Mouse (Mus musculus) myocyte (in vitro differentiated cells): ENCODE data around the gene Cebpb. TPM values are rescaled to one million over a fixed set of nuclear protein-coding genes. Genes with fewer than 3 reads are reported as not detected.

Source experiments
- H3K27me3 ChIP-seq: one replicate; pipeline ENCODE4 v1.6.1; 2011; ENCODE audit not compliant: control insufficient read depth, insufficient read depth, insufficient read length
- H3K36me3 ChIP-seq: one replicate; pipeline ENCODE4 v1.6.1; 2011; ENCODE audit not compliant: control insufficient read depth, insufficient read depth
- H3K4me2 ChIP-seq: one replicate; pipeline ENCODE4 v1.6.1; 2011; ENCODE audit warnings: low read depth, control low read depth
- H3K4me3 ChIP-seq: one replicate; pipeline ENCODE4 v1.5.1; 2011; ENCODE audit warnings: mild to moderate bottlenecking, control low read depth, moderate library complexity
- H3K79me2 ChIP-seq: one replicate; pipeline ENCODE4 v1.6.1; 2011; ENCODE audit not compliant: control insufficient read depth, insufficient read depth
- H3ac ChIP-seq: one replicate; pipeline ENCODE4 v1.6.1; 2011; ENCODE audit not compliant: control insufficient read depth, insufficient read length
- CEBPB ChIP-seq: IDR thresholded peaks from 2 replicates; pipeline ENCODE4 v1.6.1; 2011; ENCODE audit warnings: mild to moderate bottlenecking, moderate library complexity; ENCODE audit not compliant: poor library complexity, insufficient read depth, severe bottlenecking
- E2F4 ChIP-seq: IDR thresholded peaks from one replicate; pipeline ENCODE4 v1.6.1; 2011; ENCODE audit warnings: mild to moderate bottlenecking, control low read depth, moderate library complexity; ENCODE audit not compliant: insufficient read depth
- MAX ChIP-seq: IDR thresholded peaks from one replicate; pipeline ENCODE4 v1.6.1; 2011; ENCODE audit warnings: low read depth, mild to moderate bottlenecking, control low read depth
- MYOD1 ChIP-seq, 3 experiments: IDR thresholded peaks; one replicate each; pipeline ENCODE4 v1.6.1; 2011; ENCODE audit warnings: control low read depth in 2 of 3, low read depth in 2 of 3, mild to moderate bottlenecking in 2 of 3, moderate library complexity in 1 of 3; ENCODE audit not compliant: insufficient read length in 2 of 3, control insufficient read depth in 1 of 3
- MYOG ChIP-seq, 3 experiments: IDR thresholded peaks; one replicate each; pipeline ENCODE4 v1.6.1; 2011; ENCODE audit warnings: control low read depth in 2 of 3, low read depth in 2 of 3, mild to moderate bottlenecking in 2 of 3; ENCODE audit not compliant: insufficient read length in 2 of 3, control insufficient read depth in 1 of 3, insufficient read depth in 1 of 3
- POLR2A ChIP-seq: IDR thresholded peaks from one replicate; pipeline ENCODE4 v1.6.1; 2011; ENCODE audit warnings: low read depth, mild to moderate bottlenecking, control low read depth, moderate library complexity; ENCODE audit not compliant: insufficient read length
- POLR2AphosphoS2 ChIP-seq: IDR thresholded peaks from one replicate; pipeline ENCODE4 v1.6.1; 2011; ENCODE audit warnings: low read depth, control low read depth; ENCODE audit not compliant: insufficient read length
- REST ChIP-seq: IDR thresholded peaks from one replicate; pipeline ENCODE4 v1.6.1; 2011; ENCODE audit warnings: mild to moderate bottlenecking, control low read depth, moderate library complexity; ENCODE audit not compliant: insufficient read depth, insufficient read length
- SRF ChIP-seq: IDR thresholded peaks from one replicate; pipeline ENCODE4 v1.6.1; 2011; ENCODE audit warnings: low read depth; ENCODE audit not compliant: control insufficient read depth, insufficient read length
- TCF12 ChIP-seq: IDR thresholded peaks from one replicate; pipeline ENCODE4 v1.6.1; 2011; ENCODE audit warnings: mild to moderate bottlenecking, control low read depth; ENCODE audit not compliant: poor library complexity, insufficient read depth, severe bottlenecking
- TCF3 ChIP-seq: IDR thresholded peaks from one replicate; pipeline ENCODE4 v1.6.1; 2011; ENCODE audit warnings: low read depth, control low read depth; ENCODE audit not compliant: insufficient read length
- USF1 ChIP-seq: IDR thresholded peaks from one replicate; pipeline ENCODE4 v1.6.1; 2011; ENCODE audit warnings: low read depth, mild to moderate bottlenecking, control low read depth, moderate library complexity
- polyA plus RNA-seq: library from polyadenylated mRNA; unstranded; fragments of >200 nt; fragmentation: generic; extraction: Trizol; gene quantifications from one replicate; pipeline ENCODE4 v1.2.1, GENCODE M21; 2012; ENCODE audit warnings: missing spikeins

Cebpb gene
- polyA plus RNA-seq, 1 experiment, result 74.7 TPM

DNA sequence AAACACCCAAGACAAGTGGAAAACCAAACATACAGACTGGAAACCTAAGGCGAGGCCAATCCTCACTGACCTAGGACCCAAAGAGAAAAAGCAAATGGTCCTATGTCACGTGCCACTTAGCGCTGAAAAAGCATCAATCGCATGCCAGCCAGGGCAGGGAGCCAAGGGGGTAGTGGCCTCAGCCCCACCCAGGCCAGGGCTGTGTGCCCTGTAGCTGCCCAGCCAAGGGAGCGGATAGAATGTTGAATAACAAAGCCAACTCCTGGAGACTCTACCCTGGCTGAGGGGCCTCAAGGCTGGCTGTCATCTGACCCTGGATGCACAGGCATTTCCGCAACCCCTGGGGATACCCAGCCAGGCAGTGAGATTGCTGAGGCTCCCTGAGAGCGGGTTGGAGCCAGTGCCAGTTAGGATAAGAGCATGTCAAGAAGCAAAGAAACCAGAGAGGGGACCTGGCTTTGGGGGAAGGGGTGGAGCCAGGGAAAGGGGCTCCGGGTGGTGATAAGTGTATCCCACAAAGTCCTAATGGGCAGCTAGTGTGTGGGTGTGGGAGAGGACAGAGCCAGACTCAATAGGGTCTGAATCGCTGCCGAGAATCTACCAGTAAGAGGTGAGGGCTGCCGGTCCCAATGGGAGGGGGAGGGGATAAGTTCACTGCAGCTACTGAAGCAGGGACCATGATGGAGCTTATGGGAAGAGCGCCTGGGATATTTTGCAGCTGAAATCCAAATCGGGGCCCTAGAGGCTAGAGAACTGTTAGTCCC is 28.7 kb upstream of the Cebpb start:
- Histone ChIP-seq H3ac (peak overlapping the region; percentile 33), H3K36me3 (no peaks in the 10 kb centered on the region), H3K4me3 (peak overlapping the region; percentile 93), H3K79me2 (peaks cover 46% of the 10 kb centered on the region), H3K27me3 (no peaks in the 10 kb centered on the region), H3K4me2 (peak overlapping the region; percentile 96)
- TF ChIP-seq SRF (no peak), MYOG (IDR thresholded peaks at IDR 0.05; ENCODE audit: control insufficient read depth in 1 of 3, insufficient read depth in 1 of 3, insufficient read length in 2 of 3, low read depth in 2 of 3) (peak in 1 of 3 experiments; percentile 32), USF1 (peak; percentile 59)

DNA sequence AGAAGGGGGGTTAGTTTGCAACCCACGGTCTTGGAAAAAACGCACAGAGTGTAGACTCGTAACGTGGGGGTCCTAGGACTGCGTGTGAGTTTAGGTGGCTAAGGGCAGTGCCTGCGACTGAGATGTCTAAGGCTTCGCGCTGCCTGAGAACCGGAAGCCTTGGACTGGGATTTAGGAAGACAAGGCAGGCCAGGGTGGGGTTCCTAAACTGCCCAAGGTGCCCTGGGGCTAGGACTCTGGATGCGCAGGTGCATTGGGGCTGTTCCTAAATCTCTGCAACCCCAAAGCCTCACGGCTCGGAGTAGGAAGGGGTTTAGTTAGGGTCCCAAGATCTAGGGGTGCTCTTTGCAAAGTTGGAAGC is 28.1 kb upstream of the Cebpb start:
- no peak for TF ChIP-seq USF1
- no peak for TF ChIP-seq REST
- no peak for TF ChIP-seq MYOD1 (IDR thresholded peaks at IDR 0.05; ENCODE audit: control insufficient read depth in 1 of 3, insufficient read length in 2 of 3, low read depth in 2 of 3)
- no peak for TF ChIP-seq POLR2A
- no peak for TF ChIP-seq E2F4
- no peak for TF ChIP-seq CEBPB
- no peak for TF ChIP-seq TCF12
- no peak for TF ChIP-seq MAX
- no peak for TF ChIP-seq MYOG (IDR thresholded peaks at IDR 0.05; ENCODE audit: control insufficient read depth in 1 of 3, insufficient read depth in 1 of 3, insufficient read length in 2 of 3, low read depth in 2 of 3)
- no peak for TF ChIP-seq SRF
- no peak for TF ChIP-seq TCF3
- peak overlapping the region; percentile 96 for H3K4me2 ChIP-seq
- peak overlapping the region; percentile 33 for H3ac ChIP-seq

DNA sequence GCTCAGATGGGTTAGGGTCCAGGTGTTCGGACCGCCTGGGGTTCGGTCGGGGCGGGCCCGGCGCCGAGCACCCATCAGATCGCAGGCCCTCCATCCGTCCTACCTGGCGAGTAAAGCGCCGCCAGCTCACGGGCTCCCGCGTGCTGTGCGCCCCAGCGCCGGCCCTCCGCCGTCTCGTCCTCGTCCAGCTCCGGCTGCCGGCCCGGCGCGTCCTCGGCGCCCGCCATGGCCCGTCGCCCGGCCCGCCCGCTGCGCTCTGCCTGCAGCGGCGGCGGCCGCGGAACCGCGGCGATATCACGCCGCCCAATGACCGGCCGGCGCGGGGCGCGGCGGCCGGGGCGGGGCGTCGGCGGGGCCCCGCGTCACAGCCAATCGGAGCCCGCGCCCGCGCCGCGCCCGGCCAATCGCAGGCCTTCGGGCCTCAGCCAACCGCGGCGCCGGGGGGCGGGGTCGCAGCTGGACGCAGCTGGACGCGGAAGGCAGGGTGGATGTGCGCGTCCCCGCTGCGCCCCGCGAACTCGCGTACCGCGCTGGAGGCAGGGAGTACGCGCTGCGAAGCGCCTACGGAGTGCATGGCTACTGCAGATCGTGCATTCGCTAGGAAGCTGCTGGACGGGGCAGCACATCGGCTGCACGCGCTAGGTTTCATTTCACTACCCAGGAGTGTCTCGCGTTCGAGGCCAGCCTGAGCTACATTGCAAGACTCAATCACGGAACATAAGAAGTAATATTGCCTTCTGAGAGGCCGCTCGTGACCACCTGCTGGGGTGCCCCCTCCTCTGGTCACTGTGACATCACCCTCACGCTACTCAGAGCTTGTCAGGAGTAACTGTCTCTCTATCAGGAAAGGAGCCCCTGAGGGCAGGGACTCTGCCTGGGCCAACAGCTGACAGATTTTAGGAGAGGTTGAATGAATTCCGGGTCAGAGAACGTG is 27.2 kb upstream of the Cebpb start, which contains the start of gene Gm20431:
Gene Gm20431 (minus strand): TSS at position 227 of the 934 bp plus-strand sequence.
- Histone ChIP-seq H3K79me2 (peaks cover 37% of the 10 kb centered on the region), H3ac (peak within 1 kb of the TSS; percentile 33), H3K4me2 (peak within 1 kb of the TSS; percentile 96), H3K4me3 (peak within 1 kb of the TSS; percentile 93), H3K36me3 (no peaks in the 10 kb centered on the region), H3K27me3 (no peaks in the 10 kb centered on the region)
- TF ChIP-seq E2F4 (no peak), TCF12 (no peak), MYOG (IDR thresholded peaks at IDR 0.05; ENCODE audit: control insufficient read depth in 1 of 3, insufficient read depth in 1 of 3, insufficient read length in 2 of 3, low read depth in 2 of 3) (peak in 2 of 3 experiments; percentile 58 to 66), SRF (peak; percentile 58), POLR2AphosphoS2 (peak; percentile 64), TCF3 (no peak), REST (peak; percentile 23), MYOD1 (IDR thresholded peaks at IDR 0.05; ENCODE audit: control insufficient read depth in 1 of 3, insufficient read length in 2 of 3, low read depth in 2 of 3) (peak in 2 of 3 experiments; percentile 33 to 50), MAX (no peak), USF1 (no peak), POLR2A (peak; percentile 75), CEBPB (no peak)

More for the DNA sequence above, 28.1 kb upstream of the Cebpb start:
- Histone ChIP-seq H3K79me2 (peaks cover 41% of the 10 kb centered on the region), H3K4me3 (peak overlapping the region; percentile 93), H3K27me3 (no peaks in the 10 kb centered on the region), H3K36me3 (no peaks in the 10 kb centered on the region)

DNA sequence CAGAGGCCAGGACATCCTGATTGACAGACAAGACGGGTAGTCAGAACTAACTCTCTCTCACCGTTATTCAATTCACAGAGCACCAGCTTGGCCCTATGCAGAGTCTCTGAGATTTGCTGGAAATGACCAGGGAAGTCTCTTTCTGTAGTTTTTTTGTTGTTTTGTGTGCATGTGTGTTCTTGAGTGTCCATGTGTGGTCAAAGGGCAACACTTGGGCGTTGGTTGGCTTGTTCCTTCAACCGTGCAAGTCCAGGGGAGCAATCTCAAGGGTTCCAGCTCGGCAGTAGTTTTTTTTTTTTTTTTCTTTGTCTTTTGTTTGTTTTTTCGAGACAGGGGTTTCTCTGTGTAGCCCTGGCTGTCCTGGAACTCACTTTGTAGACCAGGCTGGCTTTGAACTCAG is 26.0 kb upstream of the Cebpb start:
- Histone ChIP-seq H3ac (no peak overlapping the region), H3K79me2 (peaks cover 26% of the 10 kb centered on the region), H3K36me3 (no peaks in the 10 kb centered on the region), H3K27me3 (no peaks in the 10 kb centered on the region), H3K4me3 (peak overlapping the region; percentile 93), H3K4me2 (no peak overlapping the region)
- no peak for TF ChIP-seq POLR2A
- no peak for TF ChIP-seq MYOG (IDR thresholded peaks at IDR 0.05; ENCODE audit: control insufficient read depth in 1 of 3, insufficient read depth in 1 of 3, insufficient read length in 2 of 3, low read depth in 2 of 3)
- TF ChIP-seq MYOD1 (IDR thresholded peaks at IDR 0.05; ENCODE audit: control insufficient read depth in 1 of 3, insufficient read length in 2 of 3, low read depth in 2 of 3), result no peak
